Mouse (Mus musculus) kidney, embryonic 14.5 days (tissue): ENCODE data around the gene Sh2d3c. TPM values are rescaled to one million over a fixed set of nuclear protein-coding genes. Genes with fewer than 3 reads are reported as not detected.

Experiments
- ATAC-seq: fragments of 200-750 bp; cut with Nextera tagmentation; 2 replicates; pipeline ENCODE4 v1.8.0; 2017; ENCODE audit warnings: moderate number of reproducible peaks, mild to moderate bottlenecking, moderate TSS enrichment, moderate library complexity; ENCODE audit not compliant: low FRiP score, low TSS enrichment
- H3K27ac ChIP-seq: fragments of 300-500 bp; sonication (generic); 2 replicates; pipeline ENCODE4 v1.5.1; 2014; ENCODE audit warnings: low read depth, mild to moderate bottlenecking, low read length, moderate library complexity, mixed read lengths
- H3K27me3 ChIP-seq: fragments of 300-500 bp; sonication (generic); 2 replicates; pipeline ENCODE4 v1.6.1; 2014; ENCODE audit warnings: mild to moderate bottlenecking, low read length; ENCODE audit not compliant: control insufficient read depth, insufficient read depth
- H3K36me3 ChIP-seq: fragments of 300-500 bp; sonication (generic); 2 replicates; pipeline ENCODE4 v1.6.1; 2014; ENCODE audit warnings: low read length, mixed read lengths; ENCODE audit not compliant: control insufficient read depth, insufficient read depth
- H3K4me1 ChIP-seq: fragments of 300-500 bp; sonication (generic); 2 replicates; pipeline ENCODE4 v1.6.1; 2014; ENCODE audit warnings: low read length, mixed read lengths; ENCODE audit not compliant: control insufficient read depth, insufficient read depth
- H3K4me2 ChIP-seq: fragments of 300-500 bp; sonication (generic); replicated peaks from 2 replicates; pipeline ENCODE4 v1.6.1; 2014; ENCODE audit warnings: low read depth, mild to moderate bottlenecking, low read length
- H3K4me3 ChIP-seq: fragments of 300-500 bp; sonication (generic); 2 replicates; pipeline ENCODE4 v1.5.1; 2014; ENCODE audit warnings: mild to moderate bottlenecking, low read length
- H3K9ac ChIP-seq: fragments of 300-500 bp; sonication (generic); 2 replicates; pipeline ENCODE4 v1.6.1; 2014; ENCODE audit warnings: low read depth, mild to moderate bottlenecking, low read length, moderate library complexity
- H3K9me3 ChIP-seq: fragments of 300-500 bp; sonication (generic); 2 replicates; pipeline ENCODE4 v1.6.1; 2016; ENCODE audit warnings: low read length; ENCODE audit not compliant: control insufficient read depth
- WGBS: fragments of 180-500 bp; shearing (Covaris S2); extraction: QIAGEN DNeasy Blood & Tissue Kit; methylation state at CpG from one replicate; pipeline ENCODE4 v1.1.7; 2014; 5-methylcytosine and 5-hydroxymethylcytosine counted together
- polyA plus RNA-seq: library from polyadenylated mRNA; unstranded; fragments of >200 nt; fragmentation: Nextera tagmentation; extraction: Ambion mirVana; gene quantifications from 2 replicates; pipeline ENCODE4 v1.2.1, GENCODE M21; 2014

Gene Sh2d3c
- polyA plus RNA-seq, 1 experiment from 2014 or later = 25.4 TPM

DNA sequence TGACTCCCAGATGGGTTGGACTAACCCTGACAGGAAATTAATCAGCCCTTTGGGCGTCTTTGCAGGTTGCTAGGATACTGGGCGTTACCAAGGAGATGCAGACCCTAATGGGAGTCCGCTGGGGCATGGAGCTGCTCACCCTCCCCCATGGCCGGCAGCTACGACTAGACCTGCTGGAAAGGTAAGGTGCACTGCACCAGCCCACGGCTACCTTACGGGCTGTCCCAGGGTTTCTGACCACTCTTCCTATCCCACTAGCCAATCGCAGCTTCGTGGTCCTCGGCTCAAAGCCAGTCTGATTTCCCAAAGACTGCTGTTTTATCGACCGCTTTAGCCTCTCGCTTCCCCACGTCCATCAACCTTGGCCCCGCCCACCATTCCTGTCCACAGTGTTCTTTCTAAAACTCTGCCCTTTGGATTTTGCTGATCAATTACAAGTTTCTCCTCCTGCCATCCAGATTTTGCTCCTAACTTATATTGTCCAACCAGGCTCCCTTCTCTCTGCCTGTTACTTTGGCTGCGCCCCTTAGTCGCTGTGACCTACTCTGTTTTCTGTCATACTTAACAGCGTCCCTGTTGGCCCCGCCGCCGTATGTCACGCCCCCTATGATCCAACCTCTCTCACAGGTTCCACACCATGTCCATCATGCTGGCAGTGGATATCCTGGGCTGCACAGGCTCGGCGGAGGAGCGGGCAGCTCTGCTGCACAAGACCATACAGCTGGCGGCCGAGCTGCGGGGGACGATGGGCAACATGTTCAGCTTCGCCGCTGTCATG is 30.2 kb downstream of the Sh2d3c start:
- 6% methylated on average over 31 of the region's 31 CpGs for whole genome bisulfite sequencing
- peak; percentile 87 for ATAC-seq
- Histone ChIP-seq H3K9me3 (no peaks in the 10 kb centered on the region), H3K36me3 (peaks cover 38% of the 10 kb centered on the region), H3K4me1 (no peaks in the 10 kb centered on the region), H3K4me3 (peak overlapping the region; percentile 32), H3K4me2 (peak overlapping the region; percentile 51), H3K27me3 (no peaks in the 10 kb centered on the region), H3K9ac (peak overlapping the region; percentile 37), H3K27ac (0 out of 2 replicates have a peak overlapping the region, but pooled peaks have one; percentile 19)

DNA sequence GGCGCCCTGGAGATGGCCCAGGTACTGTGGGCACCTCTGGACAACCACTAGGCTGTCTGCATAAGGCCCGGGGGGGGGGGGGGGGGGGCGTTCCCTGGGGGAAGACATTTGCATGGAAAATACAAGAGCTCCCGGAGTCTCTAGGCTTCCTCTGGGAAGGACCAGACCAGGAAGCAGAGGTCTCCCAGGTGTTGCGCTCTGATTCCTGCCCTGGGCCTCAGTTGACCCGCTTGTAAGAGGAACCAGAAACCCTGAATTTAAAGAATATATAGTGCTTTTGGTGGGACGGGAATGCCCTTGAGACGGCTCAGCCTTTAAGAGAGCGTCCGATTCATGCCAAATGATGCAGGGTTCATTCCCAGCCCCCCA is 30.8 kb downstream of the Sh2d3c start:
- peak; percentile 6; the same call in 1 of the 2 replicates for ATAC-seq
- no peaks in the 10 kb centered on the region for H3K9me3 ChIP-seq
- H3K27me3 ChIP-seq = no peaks in the 10 kb centered on the region
- H3K27ac ChIP-seq = no peak overlapping the region
- H3K9ac ChIP-seq = peak overlapping the region; percentile 37; the same call in 1 of the 2 replicates
- peak overlapping the region; percentile 32 for H3K4me3 ChIP-seq
- no peaks in the 10 kb centered on the region for H3K4me1 ChIP-seq
- 21% methylated on average over 10 of the region's 10 CpGs for WGBS
- H3K36me3 ChIP-seq = peaks cover 32% of the 10 kb centered on the region
- H3K4me2 ChIP-seq = peak overlapping the region; percentile 51

GRCm38 (mm10) chr2:32752181-32752580 is 31.3 kb downstream of the Sh2d3c start:
- Histone ChIP-seq H3K4me3 (no peak overlapping the region), H3K4me2 (0 out of 2 replicates have a peak overlapping the region, but pooled peaks have one; percentile 51), H3K36me3 (peaks cover 30% of the 10 kb centered on the region), H3K27me3 (no peaks in the 10 kb centered on the region), H3K9ac (peak overlapping the region; percentile 37; the same call in 1 of the 2 replicates), H3K4me1 (no peaks in the 10 kb centered on the region), H3K9me3 (no peaks in the 10 kb centered on the region), H3K27ac (no peak overlapping the region)
- 70% methylated on average over 10 of the region's 10 CpGs for WGBS
- ATAC-seq = no peak

DNA sequence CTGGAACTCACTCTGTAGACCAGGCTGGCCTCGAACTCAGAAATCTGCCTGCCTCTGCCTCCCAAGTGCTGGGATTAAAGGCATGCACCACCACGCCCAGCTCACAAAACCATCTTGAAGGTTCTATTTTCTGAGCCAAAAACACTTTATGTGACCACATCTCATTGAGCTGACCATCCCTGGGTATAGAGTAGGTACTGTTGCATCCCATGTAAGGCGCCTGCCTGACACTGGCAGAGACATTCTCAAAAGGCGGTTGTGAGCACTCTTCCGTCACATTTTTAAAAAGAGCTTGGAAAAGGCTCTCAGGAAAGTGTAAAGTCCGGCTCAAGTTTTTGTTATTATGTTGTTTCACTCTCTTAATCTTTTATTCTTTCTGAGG is 35.8 kb downstream of the Sh2d3c start:
- Histone ChIP-seq H3K4me2 (no peak overlapping the region), H3K9ac (no peak overlapping the region), H3K27ac (no peak overlapping the region), H3K4me3 (no peak overlapping the region), H3K36me3 (peaks cover 37% of the 10 kb centered on the region), H3K9me3 (no peaks in the 10 kb centered on the region), H3K4me1 (no peaks in the 10 kb centered on the region), H3K27me3 (no peaks in the 10 kb centered on the region)
- peak; percentile 26; the same call in 1 of the 2 replicates for ATAC-seq
- WGBS = 33% methylated on average over 6 of the region's 6 CpGs

GRCm38 (mm10) chr2:32757056-32757845 is 36.4 kb downstream of the Sh2d3c start, which contains the start of gene Tor2a:
TSS of gene Tor2a (plus strand) at chr2:32757234.
- peaks cover 39% of the 10 kb centered on the region for H3K36me3 ChIP-seq
- H3K4me1 ChIP-seq = no peaks in the 10 kb centered on the region
- peak within 1 kb of the TSS; percentile 74 for H3K27ac ChIP-seq
- ATAC-seq = peak; percentile 94
- peak within 1 kb of the TSS; percentile 54 for H3K4me3 ChIP-seq
- WGBS = under 1% methylated on average over 60 of the region's 66 CpGs
- peak within 1 kb of the TSS; percentile 51 for H3K4me2 ChIP-seq
- no peaks in the 10 kb centered on the region for H3K9me3 ChIP-seq
- no peaks in the 10 kb centered on the region for H3K27me3 ChIP-seq
- peak within 1 kb of the TSS; percentile 77 for H3K9ac ChIP-seq

DNA sequence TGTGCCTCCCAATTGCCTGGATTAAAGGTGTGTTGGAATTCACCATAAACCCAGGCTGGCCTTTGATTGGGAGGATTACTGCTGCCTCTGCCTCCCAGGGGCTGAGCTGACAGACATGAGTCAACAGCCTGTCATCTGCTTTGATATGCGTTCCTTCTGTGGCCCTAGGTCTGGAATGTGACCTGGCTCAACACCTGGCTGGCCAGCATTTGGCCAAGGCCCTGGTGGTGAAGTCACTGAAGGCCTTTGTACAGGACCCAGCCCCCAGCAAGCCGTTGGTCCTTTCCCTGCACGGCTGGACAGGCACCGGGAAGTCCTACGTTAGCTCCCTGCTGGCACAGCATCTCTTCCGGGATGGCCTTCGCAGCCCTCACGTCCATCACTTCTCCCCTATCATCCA is 37.6 kb downstream of the Sh2d3c start:
- no peak for ATAC-seq
- no peak overlapping the region for H3K27ac ChIP-seq
- no peaks in the 10 kb centered on the region for H3K4me1 ChIP-seq
- no peak overlapping the region for H3K4me3 ChIP-seq
- no peak overlapping the region for H3K9ac ChIP-seq
- WGBS = 64% methylated on average over 8 of the region's 8 CpGs
- H3K9me3 ChIP-seq = no peaks in the 10 kb centered on the region
- H3K4me2 ChIP-seq = no peak overlapping the region
- H3K27me3 ChIP-seq = no peaks in the 10 kb centered on the region
- peaks cover 38% of the 10 kb centered on the region for H3K36me3 ChIP-seq

GRCm38 (mm10) chr2:32759001-32759400 is 38.1 kb downstream of the Sh2d3c start:
- Histone ChIP-seq H3K27me3 (no peaks in the 10 kb centered on the region), H3K36me3 (peaks cover 37% of the 10 kb centered on the region), H3K4me2 (no peak overlapping the region), H3K4me3 (no peak overlapping the region), H3K4me1 (no peaks in the 10 kb centered on the region), H3K9me3 (no peaks in the 10 kb centered on the region), H3K9ac (no peak overlapping the region), H3K27ac (no peak overlapping the region)
- no peak for ATAC-seq
- 95% methylated on average over 2 of the region's 2 CpGs for WGBS

DNA sequence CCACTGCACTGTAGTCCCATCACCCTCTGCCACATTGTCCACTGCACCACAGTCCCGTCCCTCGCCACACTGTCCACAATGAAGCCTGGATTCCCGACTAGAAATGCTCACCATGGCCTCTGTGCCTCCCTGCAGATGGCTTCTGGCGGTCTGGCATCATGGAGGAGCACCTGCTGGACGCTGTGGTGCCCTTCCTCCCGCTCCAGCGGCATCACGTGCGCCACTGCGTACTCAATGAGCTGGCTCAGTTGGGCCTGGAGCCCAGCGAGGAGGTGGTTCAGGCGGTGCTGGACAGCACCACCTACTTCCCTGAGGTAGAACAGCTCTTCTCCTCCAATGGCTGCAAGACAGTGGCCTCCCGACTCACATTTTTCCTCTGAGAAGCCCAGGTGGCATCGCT is 40.5 kb downstream of the Sh2d3c start:
- H3K4me3 ChIP-seq = no peak overlapping the region
- H3K9me3 ChIP-seq = no peaks in the 10 kb centered on the region
- no peak overlapping the region for H3K4me2 ChIP-seq
- H3K4me1 ChIP-seq = no peaks in the 10 kb centered on the region
- H3K27ac ChIP-seq = no peak overlapping the region
- no peaks in the 10 kb centered on the region for H3K27me3 ChIP-seq
- peaks cover 29% of the 10 kb centered on the region for H3K36me3 ChIP-seq
- 89% methylated on average over 14 of the region's 14 CpGs for WGBS
- ATAC-seq = no peak
- H3K9ac ChIP-seq = no peak overlapping the region

DNA sequence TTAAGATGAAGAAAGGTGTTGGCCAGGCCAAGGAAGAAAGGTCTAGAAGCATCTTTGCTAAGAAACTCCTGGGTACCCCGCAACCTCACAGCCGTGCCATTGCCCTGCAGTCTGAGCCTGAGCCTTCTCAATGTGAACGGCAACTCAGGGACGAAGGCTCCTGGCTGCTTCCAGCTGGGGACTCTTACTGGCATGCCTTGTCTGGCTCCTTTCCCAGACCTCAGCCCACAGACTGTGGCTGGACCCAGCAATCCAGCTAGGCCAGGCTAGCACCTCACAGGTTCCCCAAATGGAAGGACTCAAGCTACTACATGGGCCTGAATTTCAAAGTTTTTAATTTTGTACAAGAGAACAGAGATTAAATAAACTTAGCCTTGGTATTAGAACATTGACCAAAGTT is 41.0 kb downstream of the Sh2d3c start:
- no peak overlapping the region for H3K4me2 ChIP-seq
- H3K9ac ChIP-seq = no peak overlapping the region
- H3K9me3 ChIP-seq = no peaks in the 10 kb centered on the region
- no peak overlapping the region for H3K27ac ChIP-seq
- ATAC-seq = no peak
- no peaks in the 10 kb centered on the region for H3K27me3 ChIP-seq
- whole genome bisulfite sequencing = 90% methylated on average over 4 of the region's 4 CpGs
- no peaks in the 10 kb centered on the region for H3K4me1 ChIP-seq
- H3K36me3 ChIP-seq = peaks cover 29% of the 10 kb centered on the region
- H3K4me3 ChIP-seq = no peak overlapping the region
